Comparison of ENCODE assay signal across 17 mouse cellular contexts in the genomic region with DNA sequence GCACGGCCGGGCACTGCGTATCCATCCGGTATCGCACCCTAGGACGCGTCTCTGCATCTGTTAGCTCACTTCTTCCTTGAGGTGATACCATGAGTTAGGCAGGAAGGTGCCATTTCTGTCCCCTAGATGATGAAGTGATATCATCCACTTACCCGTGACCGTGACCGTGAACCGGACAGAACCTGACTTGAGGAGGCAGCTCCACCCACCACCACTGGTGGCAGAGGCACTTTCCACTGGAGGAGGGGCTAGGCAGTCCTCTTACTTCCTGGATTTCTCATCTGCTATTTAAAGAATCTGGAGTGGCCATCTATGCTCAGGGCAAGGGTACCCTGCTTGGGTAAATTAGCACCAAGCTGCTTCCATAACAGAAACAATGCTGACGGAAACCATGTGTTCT. TPM values are rescaled to one million over a fixed set of nuclear protein-coding genes. Genes with fewer than 3 reads are reported as not detected.
DNase-seq lines count a peak whose midpoint lies in the region; ATAC-seq and TF ChIP-seq lines count a peak whose summit lies in the region.
"Had no signal": no experiment of that assay in that cellular context is flagged by ENCODE, and none has a peak within 500 bp of the region (broad histone marks: within the 10 kb centered on the region; RNA-seq: fewer than 3 reads in every experiment).

No protein-coding gene starts in this region.

- H3K4me3 ChIP-seq in kidney, adult 2 months (ENCODE audit: insufficient read depth, low read depth, low read length) = no peak overlapping the region
- no peak overlapping the region for H3K4me3 ChIP-seq in kidney, embryonic 16.5 days (ENCODE audit: low read length)
- no peak overlapping the region for H3K4me3 ChIP-seq in macrophage (ENCODE audit: inconsistent target)
- H3K4me3 ChIP-seq: forebrain, embryonic 13.5 days; hindbrain, embryonic 15.5 days; limb, embryonic 13.5 days; liver, embryonic 15.5 days; midbrain, embryonic 12.5 days; myocyte had no signal

- H3K79me2 ChIP-seq in macrophage (ENCODE audit: inconsistent target) = no peaks in the 10 kb centered on the region

- H3K4me2 ChIP-seq in kidney, embryonic 16.5 days (replicated peaks; ENCODE audit: low read depth, low read length) = no peak overlapping the region
- H3K4me2 ChIP-seq: forebrain, embryonic 13.5 days; hindbrain, embryonic 15.5 days; limb, embryonic 13.5 days; liver, embryonic 15.5 days; midbrain, embryonic 12.5 days had no signal

- H3K9ac ChIP-seq in kidney, embryonic 16.5 days (replicated peaks; ENCODE audit: low read length) = no peak overlapping the region
- H3K9ac ChIP-seq: forebrain, embryonic 13.5 days; hindbrain, embryonic 15.5 days; limb, embryonic 13.5 days; liver, embryonic 15.5 days; midbrain, embryonic 12.5 days had no signal

- H3K27me3 ChIP-seq in kidney, adult 2 months (replicated peaks; ENCODE audit: control insufficient read depth, insufficient read depth, low read length) = no peaks in the 10 kb centered on the region
- no peaks in the 10 kb centered on the region for H3K27me3 ChIP-seq in kidney, embryonic 16.5 days (ENCODE audit: insufficient read depth, low read length)
- H3K27me3 ChIP-seq: forebrain, embryonic 13.5 days; hindbrain, embryonic 15.5 days; limb, embryonic 13.5 days; liver, embryonic 15.5 days; midbrain, embryonic 12.5 days had no signal

- no peaks in the 10 kb centered on the region for H3K36me3 ChIP-seq in kidney, adult 2 months (ENCODE audit: control insufficient read depth, insufficient read depth, low read length)
- no peaks in the 10 kb centered on the region for H3K36me3 ChIP-seq in kidney, embryonic 16.5 days (ENCODE audit: insufficient read depth, low read length)
- no peaks in the 10 kb centered on the region for H3K36me3 ChIP-seq in macrophage (ENCODE audit: inconsistent target)
- H3K36me3 ChIP-seq: limb, embryonic 13.5 days; liver, embryonic 15.5 days had no signal

- WGBS in kidney, adult 2 months = 52% methylated on average over 12 of the region's 12 CpGs
- WGBS in kidney, embryonic 16.5 days = 58% methylated on average over 12 of the region's 12 CpGs
- 82% methylated on average over 12 of the region's 12 CpGs for WGBS in macrophage (ENCODE audit: missing documents)

- TF ChIP-seq CTCF in kidney, adult 2 months (conservative IDR thresholded peaks at IDR 0.05; ENCODE audit: insufficient read depth, insufficient read length, low read depth, low read length) = no peak

- H3K4me1 ChIP-seq in kidney, adult 2 months (ENCODE audit: control insufficient read depth, insufficient read depth, low read length) = peaks cover under 1% of the 10 kb centered on the region; the same call in 1 of the 2 replicates
- H3K4me1 ChIP-seq in kidney, embryonic 16.5 days (ENCODE audit: insufficient read depth, low read length) = peaks cover 30% of the 10 kb centered on the region
- H3K4me1 ChIP-seq: midbrain, embryonic 12.5 days had no signal

- peak overlapping the region; percentile 13; the same call in 1 of the 2 replicates for H3K27ac ChIP-seq in kidney, adult 2 months (ENCODE audit: insufficient read depth, low read depth, low read length)
- peak overlapping the region; percentile 57 for H3K27ac ChIP-seq in kidney, embryonic 16.5 days (ENCODE audit: low read length)
- H3K27ac ChIP-seq in macrophage = 0 out of 2 replicates have a peak overlapping the region, but pooled peaks have one; percentile 34
- H3K27ac ChIP-seq: forebrain, embryonic 13.5 days; hindbrain, embryonic 15.5 days; limb, embryonic 13.5 days; liver, embryonic 15.5 days; midbrain, embryonic 12.5 days had no signal

- DNase-seq in kidney, adult 2 months = peak; percentile 45
- DNase-seq in kidney, adult 18-20 months = no peak
- DNase-seq in R1 (ENCODE audit: low read depth, low spot score) = peak; percentile 67
- no peak for DNase-seq in layer of hippocampus, adult 18-20 months (ENCODE audit: low spot score in 2 of 2)
- no peak for DNase-seq in layer of hippocampus, adult 8-10 months (ENCODE audit: low spot score in 2 of 2)
- DNase-seq: adrenal gland, postnatal 25 days; cerebellum, adult 9-10 months; thymus, adult 18-20 months had no signal

- peaks cover 4% of the 10 kb centered on the region; the same call in 1 of the 2 replicates for H3K9me3 ChIP-seq in kidney, embryonic 16.5 days (ENCODE audit: low read length)
- H3K9me3 ChIP-seq: hindbrain, embryonic 15.5 days; limb, embryonic 13.5 days; liver, embryonic 15.5 days; midbrain, embryonic 12.5 days had no signal

- TF ChIP-seq POLR2A in kidney, adult 2 months (IDR thresholded peaks at IDR 0.05; ENCODE audit: low read depth, low read length) = no peak

- ATAC-seq in kidney, embryonic 16.5 days (ENCODE audit: low FRiP score, low TSS enrichment) = 0 out of 2 replicates have a peak, but pooled peaks have one; percentile 12
- ATAC-seq in inflammation-experienced regulatory T-cells, adult 6 months = no peak
- ATAC-seq: forebrain, embryonic 13.5 days had no signal

RNA-seq across cellular contexts. Expression of gene Spire2, which starts 10.9 kb away (rescaled TPM):
- polyA plus RNA-seq in kidney, adult 2 months (2012; rRNA removed) = 6.0 and 7.2 TPM in 2 replicates
- 4.9 and 5.4 TPM in 2 replicates for polyA plus RNA-seq in kidney, embryonic 16.5 days (2015; fragmentation: Nextera tagmentation; extraction: Ambion mirVana)
- total RNA-seq in macrophage (2018; cell fraction: chromatin; rRNA removed) = not detected
- under 1 TPM in 1 of 26 experiments, not detected in 25; 0.07 TPM for total RNA-seq in macrophage (2018; cell fraction: cytosol; rRNA removed)
- not detected for total RNA-seq in macrophage (2018; cell fraction: nucleus; rRNA removed)
- not detected in 3 replicates for polyA plus RNA-seq in macrophage (2018)
- polyA plus RNA-seq in inflammation-experienced regulatory T-cells, adult 6 months (2017; shearing (Covaris generic)) = not detected
- 10 to 100 TPM; 17.0 TPM for total RNA-seq in layer of hippocampus, adult 18-20 months (2021)
- total RNA-seq in layer of hippocampus, adult 8-10 months (2022) = 10 to 100 TPM; 15.8 to 16.3 (median 16.0) TPM

RNA-seq across cellular contexts. Expression of gene Fanca, which starts 25.0 kb away (rescaled TPM):
- polyA plus RNA-seq in kidney, adult 2 months (2012; rRNA removed) = 15.9 and 19.2 TPM in 2 replicates
- polyA plus RNA-seq in kidney, embryonic 16.5 days (2015; fragmentation: Nextera tagmentation; extraction: Ambion mirVana) = 36.6 and 43.8 TPM in 2 replicates
- 10 to 100 TPM in 17 of 26 experiments, 1 to 10 TPM in 9; 3.6 to 37.5 (median 15.5) TPM for total RNA-seq in macrophage (2018; cell fraction: chromatin; rRNA removed)
- 10 to 100 TPM in 8 of 26 experiments, 1 to 10 TPM in 17, under 1 TPM in 1; 0.91 to 16.4 (median 3.3) TPM for total RNA-seq in macrophage (2018; cell fraction: cytosol; rRNA removed)
- total RNA-seq in macrophage (2018; cell fraction: nucleus; rRNA removed) = 10 to 100 TPM in 12 of 26 experiments, 1 to 10 TPM in 14; 2.2 to 48.8 (median 9.2) TPM
- polyA plus RNA-seq in macrophage (2018) = 1.4 to 7.1 TPM (median 4.2 TPM) in 3 replicates
- 1 to 10 TPM; 5.1 to 9.2 (median 5.2) TPM for polyA plus RNA-seq in inflammation-experienced regulatory T-cells, adult 6 months (2017; shearing (Covaris generic))
- total RNA-seq in layer of hippocampus, adult 18-20 months (2021) = 1 to 10 TPM; 1.2 to 1.7 TPM
- total RNA-seq in layer of hippocampus, adult 8-10 months (2022) = 1 to 10 TPM in 3 of 4 experiments, under 1 TPM in 1; 0.96 to 3.2 (median 3.0) TPM

RNA-seq across cellular contexts. Expression of gene Tcf25, which starts 30.1 kb away (rescaled TPM):
- 164 and 166 TPM in 2 replicates for polyA plus RNA-seq in kidney, adult 2 months (2012; rRNA removed)
- polyA plus RNA-seq in kidney, embryonic 16.5 days (2015; fragmentation: Nextera tagmentation; extraction: Ambion mirVana) = 168 and 175 TPM in 2 replicates
- 100 to 1,000 TPM; 263 to 870 (median 577) TPM for total RNA-seq in macrophage (2018; cell fraction: chromatin; rRNA removed)
- total RNA-seq in macrophage (2018; cell fraction: cytosol; rRNA removed) = 100 to 1,000 TPM; 137 to 269 (median 152) TPM
- 100 to 1,000 TPM; 182 to 375 (median 229) TPM for total RNA-seq in macrophage (2018; cell fraction: nucleus; rRNA removed)
- polyA plus RNA-seq in macrophage (2018) = 120 to 135 TPM (median 125 TPM) in 3 replicates
- polyA plus RNA-seq in inflammation-experienced regulatory T-cells, adult 6 months (2017; shearing (Covaris generic)) = 100 to 1,000 TPM in 1 of 3 experiments, 10 to 100 TPM in 2; 74.2 to 106 (median 94.3) TPM
- total RNA-seq in layer of hippocampus, adult 18-20 months (2021) = 100 to 1,000 TPM; 487 TPM
- total RNA-seq in layer of hippocampus, adult 8-10 months (2022) = 100 to 1,000 TPM; 466 to 571 (median 498) TPM

Comparison
In these comparisons a context has a peak if more than half of its experiments do, and no peak if none do; other contexts are left out.
1. DNase-seq: peak in kidney, adult 2 months (single experiment) and R1 (single experiment); none in kidney, adult 18-20 months (single experiment), layer of hippocampus, adult 18-20 months (0 of 2) and layer of hippocampus, adult 8-10 months (0 of 2).
2. Peak in every context shown above with its lines, with median percentiles within 50 percentile points of each other: H3K27ac ChIP-seq.